Mouse (Mus musculus) forebrain, embryonic 16.5 days (tissue): ENCODE measurements at regions not wholly inside any gene's neighbourhood (a gene's known extent, or its start where the extent isn't known, plus 50 kb on each side); places are given as distances from the start of the nearest gene placed in this dataset.

ENCODE experiments used
- ATAC-seq: fragments of 200-750 bp; cut with Nextera tagmentation; 2 replicates; pipeline ENCODE4 v1.8.0; 2017; ENCODE audit warnings: mild to moderate bottlenecking, moderate library complexity
- H3K27ac ChIP-seq: fragments of 300-500 bp; sonication (generic); 2 replicates; pipeline ENCODE4 v1.5.1; 2014; ENCODE audit warnings: low read length, control low read depth
- H3K27me3 ChIP-seq: fragments of 300-500 bp; sonication (generic); replicated peaks from 2 replicates; pipeline ENCODE4 v1.6.1; 2014; ENCODE audit warnings: low read length; ENCODE audit not compliant: control insufficient read depth, insufficient read depth
- H3K36me3 ChIP-seq: fragments of 300-500 bp; sonication (generic); 2 replicates; pipeline ENCODE4 v1.6.1; 2014; ENCODE audit not compliant: control insufficient read depth, insufficient read depth
- H3K4me1 ChIP-seq: fragments of 300-500 bp; sonication (generic); replicated peaks from 2 replicates; pipeline ENCODE4 v1.6.1; 2014; ENCODE audit warnings: low read length; ENCODE audit not compliant: control insufficient read depth, insufficient read depth
- H3K4me2 ChIP-seq: fragments of 300-500 bp; sonication (generic); 2 replicates; pipeline ENCODE4 v1.6.1; 2014; ENCODE audit warnings: mild to moderate bottlenecking, low read length, control low read depth
- H3K4me3 ChIP-seq: fragments of 300-500 bp; sonication (generic); replicated peaks from 2 replicates; pipeline ENCODE4 v1.5.1; 2014; ENCODE audit warnings: mild to moderate bottlenecking, low read length, control low read depth
- H3K9ac ChIP-seq: fragments of 300-500 bp; sonication (generic); replicated peaks from 2 replicates; pipeline ENCODE4 v1.6.1; 2014; ENCODE audit warnings: low read depth, low read length, control low read depth
- H3K9me3 ChIP-seq: fragments of 300-500 bp; sonication (generic); 2 replicates; pipeline ENCODE4 v1.6.1; 2016; ENCODE audit warnings: low read length; ENCODE audit not compliant: control insufficient read depth
- WGBS: fragments of 180-500 bp; shearing (Covaris S2); extraction: QIAGEN DNeasy Blood & Tissue Kit; methylation state at CpG from one replicate; pipeline ENCODE4 v1.1.7; 2014; 5-methylcytosine and 5-hydroxymethylcytosine counted together

DNA sequence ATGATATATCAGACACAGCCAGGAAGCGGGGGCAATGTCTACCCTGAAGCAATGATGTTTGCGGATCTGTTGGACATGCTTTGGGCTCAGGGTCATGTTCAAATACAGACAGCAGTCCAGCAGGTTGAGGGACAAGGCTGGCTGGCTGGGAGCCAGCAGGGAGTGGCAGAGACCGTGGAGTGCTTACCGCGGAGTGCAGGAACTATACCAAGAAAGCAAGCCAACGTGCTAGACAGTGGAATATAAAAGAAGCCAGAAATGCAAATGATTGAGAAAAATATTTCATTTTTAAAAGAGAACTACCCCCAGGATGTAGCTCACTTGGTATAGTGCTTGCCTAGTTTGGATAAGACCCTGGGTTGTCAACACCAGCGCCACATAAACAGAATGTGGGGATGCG lies 123.0 kb upstream of the Kit start:
- peak; percentile 86 for ATAC-seq
- WGBS: 51% methylated on average over 8 of the region's 8 CpGs

DNA sequence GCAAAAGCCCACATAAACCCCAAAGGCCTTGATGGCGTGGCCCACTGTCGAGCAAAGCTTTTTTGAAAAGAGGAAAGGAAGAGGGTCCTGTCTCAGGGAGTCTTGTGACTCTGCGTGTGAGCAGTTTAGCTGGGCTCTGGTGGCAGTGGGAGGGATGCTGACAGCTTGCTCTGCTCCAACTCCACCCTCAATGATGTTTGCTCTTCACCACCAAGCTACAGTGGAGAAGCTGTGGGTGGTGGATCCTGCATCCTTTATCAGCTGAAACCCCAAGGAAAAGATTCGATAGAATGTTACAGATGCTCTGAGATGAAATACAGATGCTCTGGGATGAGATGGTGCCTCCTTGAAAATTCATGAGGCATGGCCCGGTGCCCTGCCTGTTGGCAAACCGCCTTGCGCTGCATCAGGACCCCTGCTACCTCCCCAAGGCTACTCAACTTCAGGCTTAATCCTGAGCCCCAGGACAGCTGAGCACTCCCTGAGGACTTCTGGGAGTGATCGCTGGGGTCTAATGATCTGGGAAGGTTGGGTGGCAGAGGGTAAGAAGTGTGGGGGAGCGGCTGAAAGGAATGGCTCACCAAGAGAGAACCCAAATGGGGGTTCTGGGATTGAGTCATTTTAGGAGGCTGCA lies 120.8 kb upstream of the Kit start:
- Histone ChIP-seq H3K27ac (no peak overlapping the region), H3K4me1 (peaks cover 8% of the 10 kb centered on the region), H3K9ac (no peak overlapping the region), H3K27me3 (no peaks in the 10 kb centered on the region), H3K4me2 (no peak overlapping the region), H3K9me3 (no peaks in the 10 kb centered on the region), H3K4me3 (no peak overlapping the region), H3K36me3 (no peaks in the 10 kb centered on the region)
- 78% methylated on average over 9 of the region's 9 CpGs for WGBS
- ATAC-seq: no peak

More for the DNA sequence above, 123.0 kb upstream of the Kit start:
- no peak overlapping the region for H3K27ac ChIP-seq
- H3K4me1 ChIP-seq: peaks cover 8% of the 10 kb centered on the region
- no peaks in the 10 kb centered on the region for H3K27me3 ChIP-seq
- no peaks in the 10 kb centered on the region for H3K36me3 ChIP-seq
- H3K4me2 ChIP-seq: no peak overlapping the region
- H3K4me3 ChIP-seq: no peak overlapping the region
- no peak overlapping the region for H3K9ac ChIP-seq
- no peaks in the 10 kb centered on the region for H3K9me3 ChIP-seq

DNA sequence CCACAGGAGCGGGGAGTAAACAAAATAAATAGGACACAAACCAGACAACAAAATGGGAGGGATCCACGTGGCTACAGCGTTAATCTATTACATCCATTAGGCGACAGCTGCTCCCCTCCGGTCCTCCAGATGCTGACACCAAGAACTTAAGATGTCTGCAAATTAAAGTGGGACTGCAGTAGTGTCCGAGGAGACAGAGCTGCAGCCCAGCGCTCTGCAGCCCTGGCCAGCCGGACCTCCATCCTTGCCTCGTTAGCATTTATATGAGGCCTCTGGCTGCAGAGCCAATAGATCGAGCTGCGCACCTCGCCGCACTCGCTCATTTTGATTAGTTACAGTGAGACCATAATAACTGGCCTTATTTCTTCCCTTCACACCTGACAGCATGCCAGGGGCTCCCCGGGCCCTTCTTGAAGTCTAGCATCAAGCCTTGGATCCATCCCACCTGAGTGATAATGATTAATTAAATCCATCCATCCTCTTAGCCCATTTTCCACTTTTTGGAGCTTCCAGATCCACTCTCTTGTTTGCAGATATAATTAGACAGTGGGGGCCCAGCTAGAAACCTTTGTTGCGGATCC lies 119.7 kb upstream of the Kit start:
- Histone ChIP-seq H3K4me3 (no peak overlapping the region), H3K4me2 (no peak overlapping the region), H3K9ac (no peak overlapping the region), H3K36me3 (no peaks in the 10 kb centered on the region), H3K27ac (no peak overlapping the region), H3K4me1 (peaks cover 7% of the 10 kb centered on the region), H3K9me3 (no peaks in the 10 kb centered on the region), H3K27me3 (no peaks in the 10 kb centered on the region)
- no peak for ATAC-seq
- 40% methylated on average over 16 of the region's 16 CpGs for WGBS

DNA sequence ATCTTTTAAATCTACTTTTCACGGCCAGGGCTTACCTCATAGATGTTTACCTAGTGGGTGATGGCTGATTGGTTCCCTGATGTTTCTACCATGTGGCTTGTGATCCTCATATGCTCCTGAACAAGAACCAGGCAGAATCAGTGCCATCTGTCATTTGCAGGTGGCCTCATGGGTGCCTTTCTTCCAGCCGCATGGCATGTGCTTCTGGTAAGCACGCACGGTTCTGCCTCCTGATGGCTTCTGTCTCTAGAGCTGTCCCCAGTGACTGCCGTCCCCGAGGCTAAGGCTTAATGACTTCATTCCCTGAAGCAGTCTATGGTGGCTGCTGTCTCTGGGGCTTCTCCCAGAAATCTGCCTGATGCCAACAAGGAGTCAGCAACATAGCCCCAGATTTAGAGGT lies 117.3 kb upstream of the Kit start:
- no peaks in the 10 kb centered on the region for H3K36me3 ChIP-seq
- no peak for ATAC-seq
- no peaks in the 10 kb centered on the region for H3K4me1 ChIP-seq
- 53% methylated on average over 6 of the region's 6 CpGs for WGBS
- H3K27ac ChIP-seq: no peak overlapping the region
- H3K9ac ChIP-seq: no peak overlapping the region
- no peaks in the 10 kb centered on the region for H3K9me3 ChIP-seq
- no peak overlapping the region for H3K4me3 ChIP-seq
- no peaks in the 10 kb centered on the region for H3K27me3 ChIP-seq
- H3K4me2 ChIP-seq: no peak overlapping the region

DNA sequence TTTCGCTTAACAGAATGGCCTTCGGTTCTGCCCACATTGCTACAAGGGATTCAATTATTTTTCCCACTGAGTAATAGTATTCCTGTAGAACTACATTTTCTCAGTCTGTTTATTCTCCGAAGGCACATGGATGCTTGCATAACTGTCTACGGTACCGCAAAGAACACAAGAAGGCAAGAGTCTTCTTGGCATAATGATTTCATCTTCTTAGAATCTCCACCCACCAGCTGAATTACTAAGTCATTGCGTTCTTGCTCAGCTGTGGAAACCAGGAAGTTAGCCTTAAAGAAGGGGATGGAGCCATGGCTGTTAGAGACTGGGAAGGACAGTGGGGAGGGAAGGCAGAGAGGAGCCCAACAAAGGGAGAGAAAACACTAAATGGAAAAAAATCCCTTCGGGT lies 116.4 kb upstream of the Kit start:
- Histone ChIP-seq H3K9me3 (no peaks in the 10 kb centered on the region), H3K4me2 (no peak overlapping the region), H3K4me1 (no peaks in the 10 kb centered on the region), H3K36me3 (no peaks in the 10 kb centered on the region), H3K27me3 (no peaks in the 10 kb centered on the region), H3K27ac (no peak overlapping the region), H3K9ac (no peak overlapping the region), H3K4me3 (no peak overlapping the region)
- 89% methylated on average over 7 of the region's 7 CpGs for WGBS
- no peak for ATAC-seq

DNA sequence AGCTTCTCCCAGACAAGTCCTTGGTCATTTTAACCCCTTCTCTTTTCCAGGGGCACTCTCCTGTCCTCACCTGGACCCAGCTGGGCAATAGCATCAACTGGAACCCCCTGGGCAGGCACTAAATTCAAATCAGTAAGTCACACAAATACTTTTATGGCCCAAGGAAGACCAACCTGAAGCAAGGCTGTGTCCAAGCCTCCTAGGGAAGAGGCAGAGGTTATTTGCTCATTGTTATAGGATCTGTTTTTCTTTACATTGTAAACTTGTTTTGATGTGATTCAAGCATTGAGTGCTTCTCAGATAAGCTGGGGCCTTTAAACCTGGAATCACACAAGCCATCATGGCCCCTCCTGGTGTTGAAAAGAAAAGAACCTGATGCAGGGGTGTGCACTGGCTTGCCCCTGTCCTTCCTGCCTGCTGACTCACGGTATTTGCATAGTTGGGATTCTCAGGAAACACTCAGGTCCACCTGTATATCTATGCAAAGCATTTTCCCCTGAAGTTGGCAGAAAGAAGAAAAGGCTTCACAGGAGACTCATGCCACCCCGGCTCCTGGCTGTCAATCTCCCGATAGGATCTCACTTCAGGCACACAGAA lies 114.9 kb upstream of the Kit start:
- Histone ChIP-seq H3K27me3 (no peaks in the 10 kb centered on the region), H3K4me2 (no peak overlapping the region), H3K4me3 (no peak overlapping the region), H3K9ac (no peak overlapping the region), H3K36me3 (no peaks in the 10 kb centered on the region), H3K4me1 (no peaks in the 10 kb centered on the region), H3K27ac (no peak overlapping the region), H3K9me3 (no peaks in the 10 kb centered on the region)
- WGBS: 78% methylated on average over 3 of the region's 3 CpGs
- ATAC-seq: no peak

DNA sequence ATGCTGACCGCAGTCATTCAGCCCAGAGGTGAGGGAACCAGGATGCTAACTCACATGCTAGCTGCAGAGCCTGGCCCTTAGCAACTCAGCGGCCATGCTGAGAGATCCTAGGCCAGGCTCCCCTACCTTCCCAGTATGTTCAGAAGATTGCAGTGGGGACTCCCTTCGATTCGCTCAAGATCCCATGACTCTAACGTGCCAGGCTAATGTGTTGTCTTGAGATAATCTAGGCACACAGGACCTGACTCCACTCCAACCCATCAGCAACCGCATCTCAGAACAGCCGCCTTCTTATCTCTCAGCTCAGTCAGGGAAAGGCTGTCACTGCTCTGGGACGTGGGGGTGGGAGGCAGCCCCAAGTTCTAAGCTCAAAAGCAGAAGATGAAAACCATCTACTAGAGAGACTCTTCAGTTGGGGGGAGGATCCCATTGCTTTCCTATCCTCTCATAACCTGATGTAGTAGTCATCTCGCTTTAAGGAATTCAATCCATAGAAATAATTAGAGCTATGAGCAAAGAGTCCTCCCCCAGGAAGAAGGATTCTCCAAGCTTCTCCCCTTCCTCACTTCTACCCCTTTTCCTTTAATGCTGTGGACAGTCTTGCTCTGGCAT lies 114.2 kb upstream of the Kit start:
- Histone ChIP-seq H3K4me1 (no peaks in the 10 kb centered on the region), H3K4me3 (no peak overlapping the region), H3K36me3 (no peaks in the 10 kb centered on the region), H3K27me3 (no peaks in the 10 kb centered on the region), H3K27ac (no peak overlapping the region), H3K9me3 (no peaks in the 10 kb centered on the region), H3K4me2 (no peak overlapping the region), H3K9ac (no peak overlapping the region)
- no peak for ATAC-seq
- 86% methylated on average over 9 of the region's 9 CpGs for WGBS

DNA sequence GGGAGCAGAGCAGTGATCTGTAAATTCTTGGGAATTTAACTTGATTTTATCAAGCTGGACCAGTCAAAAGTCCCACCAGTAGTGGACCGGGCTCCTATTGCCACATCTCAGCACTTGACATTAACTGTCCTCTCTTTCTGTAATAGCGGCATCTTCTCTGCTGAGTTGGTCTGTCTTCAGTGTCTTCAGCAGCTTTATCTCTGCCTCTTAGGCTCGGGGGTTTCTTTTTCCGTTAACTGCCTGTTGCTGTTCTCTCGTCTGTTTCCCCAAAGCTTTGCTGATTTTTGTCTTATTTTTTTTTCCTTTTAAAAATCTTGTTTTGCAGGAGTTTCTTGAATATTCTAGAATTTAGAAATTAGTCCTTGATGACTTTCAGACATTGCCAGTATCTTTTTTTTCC lies 113.3 kb upstream of the Kit start:
- H3K4me1 ChIP-seq: no peaks in the 10 kb centered on the region
- no peak overlapping the region for H3K9ac ChIP-seq
- H3K27ac ChIP-seq: no peak overlapping the region
- H3K27me3 ChIP-seq: no peaks in the 10 kb centered on the region
- no peak for ATAC-seq
- 92% methylated on average over 5 of the region's 5 CpGs for WGBS
- H3K9me3 ChIP-seq: no peaks in the 10 kb centered on the region
- H3K4me2 ChIP-seq: no peak overlapping the region
- H3K4me3 ChIP-seq: no peak overlapping the region
- H3K36me3 ChIP-seq: no peaks in the 10 kb centered on the region

DNA sequence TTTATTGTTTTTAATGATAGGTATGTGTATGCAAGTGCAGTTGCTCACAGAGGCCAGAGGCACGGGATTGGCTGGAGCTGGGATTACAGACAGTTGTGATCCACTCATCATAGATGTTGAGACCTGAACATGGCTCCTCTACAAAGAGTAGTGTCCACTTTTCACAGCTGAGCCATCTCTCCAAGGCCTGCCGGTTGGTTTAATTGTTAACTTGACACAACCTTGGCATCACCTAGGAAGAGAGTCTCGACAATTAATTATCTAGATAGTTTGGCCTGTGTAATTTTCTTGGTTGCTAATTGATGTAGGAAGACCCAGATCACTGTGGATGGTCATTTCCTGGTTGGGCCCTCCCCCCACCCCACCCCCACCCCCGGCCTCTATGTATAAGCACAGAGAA lies 111.1 kb upstream of the Kit start:
- no peak overlapping the region for H3K4me3 ChIP-seq
- H3K27ac ChIP-seq: no peak overlapping the region
- H3K27me3 ChIP-seq: no peaks in the 10 kb centered on the region
- no peak overlapping the region for H3K9ac ChIP-seq
- peaks cover 10% of the 10 kb centered on the region for H3K4me1 ChIP-seq
- no peaks in the 10 kb centered on the region for H3K9me3 ChIP-seq
- 85% methylated on average over 4 of the region's 4 CpGs for WGBS
- H3K4me2 ChIP-seq: no peak overlapping the region
- no peak for ATAC-seq
- no peaks in the 10 kb centered on the region for H3K36me3 ChIP-seq
